Mouse (Mus musculus) right cerebral cortex, adult 18-20 months (tissue): ENCODE results near the gene Osbpl9.
A peak's percentile ranks its signal among the peaks of the same experiment; 100 is the strongest.

ENCODE experiments used
- DNase-seq: peaks from one replicate; pipeline ENCODE4 v3.0.0; 2022; ENCODE audit warnings: mixed read lengths

Gene Osbpl9

DNA sequence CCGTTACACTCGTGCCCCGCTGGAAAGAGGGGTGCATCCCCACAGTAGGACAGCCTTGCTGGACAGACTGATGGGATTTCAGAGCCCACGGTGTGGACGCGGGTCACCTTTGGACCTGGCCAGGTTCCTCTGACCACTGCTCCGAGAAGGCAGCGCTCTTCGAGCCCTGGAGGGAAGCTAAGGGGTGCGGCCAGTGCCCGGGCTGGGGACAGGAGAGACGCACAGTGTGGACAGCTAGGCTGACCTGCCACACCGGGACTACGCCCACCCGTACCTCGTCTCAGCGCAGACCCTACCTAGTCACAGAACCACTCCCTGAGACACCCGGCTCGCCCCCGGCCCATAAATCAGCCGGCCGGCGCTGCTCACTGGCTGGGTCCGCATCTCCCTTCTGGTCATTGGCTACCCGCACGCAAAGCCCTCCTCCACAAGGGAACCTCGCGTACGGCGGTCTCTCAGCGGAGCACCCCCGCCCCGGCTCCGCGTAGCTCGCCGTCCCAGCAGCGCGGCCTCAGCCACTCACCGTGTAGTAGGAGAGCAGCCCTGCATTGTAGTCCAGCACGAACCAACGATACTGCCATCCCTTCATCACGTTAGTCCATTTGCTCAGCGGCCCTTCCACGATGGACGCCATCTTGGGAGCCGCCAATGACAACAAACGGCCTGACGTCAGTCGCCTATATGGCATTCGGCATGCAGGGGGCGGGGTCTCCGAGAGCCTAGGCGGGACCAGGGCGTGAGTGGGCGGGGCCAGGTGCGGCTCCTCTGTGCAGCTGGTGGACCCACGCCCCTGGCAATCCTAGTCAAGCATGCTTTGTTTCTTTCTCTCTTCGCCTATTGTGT, at the start of gene Osbpl9:
TSS of gene Osbpl9 (minus strand) at position 691 of the 843 bp plus-strand sequence.
- peak; percentile 97 for DNase-seq

DNA sequence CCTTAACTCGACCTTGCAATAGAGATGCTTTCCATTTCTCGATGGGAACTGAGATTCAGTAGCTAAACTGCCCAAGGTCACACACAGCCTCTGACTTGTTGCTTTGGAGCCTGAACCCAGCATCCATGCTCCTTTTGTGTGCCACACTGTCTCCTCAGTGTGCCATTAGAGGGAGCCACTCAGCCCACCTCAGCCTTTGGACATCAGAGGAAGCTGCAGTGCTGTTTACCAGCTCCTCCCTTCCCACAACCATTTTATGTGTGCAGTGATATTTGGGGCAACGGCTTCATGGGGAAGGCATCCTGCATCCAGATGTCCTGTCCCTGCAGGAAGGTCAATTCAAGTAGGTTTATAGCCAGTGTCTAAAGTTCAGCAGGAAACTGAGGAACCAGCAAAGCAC, 49.5 kb upstream of the Osbpl9 start:
- peak; percentile 9 for DNase-seq

DNA sequence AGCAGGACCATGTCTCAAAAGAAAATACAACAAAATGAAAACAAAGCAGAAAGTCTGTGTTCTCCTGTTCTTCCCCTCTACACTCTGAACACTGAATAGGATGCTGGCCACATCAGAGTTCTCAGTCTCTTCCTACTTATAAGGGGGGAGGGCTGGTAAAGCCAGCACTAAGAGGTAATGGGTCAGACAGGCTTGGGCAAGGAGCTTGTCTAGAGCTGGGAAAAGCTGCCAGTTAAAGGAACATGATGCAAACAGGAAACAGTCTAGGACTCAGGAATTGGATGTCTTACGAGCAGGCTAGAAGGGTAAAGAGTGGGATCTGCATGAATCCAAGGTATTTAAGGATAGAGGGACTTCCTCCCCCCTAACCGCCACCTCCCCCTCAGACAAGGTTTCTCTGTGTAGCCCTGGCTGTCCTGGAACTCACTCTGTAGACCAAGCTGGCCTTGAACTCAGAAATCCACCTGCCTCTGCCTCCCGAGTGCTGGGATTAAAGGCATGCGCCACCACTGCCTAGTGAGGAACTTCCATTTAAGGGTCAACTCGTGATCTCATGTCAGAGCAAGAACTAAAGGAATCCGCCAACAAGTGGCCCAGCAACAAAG, 43.0 kb upstream of the Osbpl9 start:
- DNase-seq = no peak

DNA sequence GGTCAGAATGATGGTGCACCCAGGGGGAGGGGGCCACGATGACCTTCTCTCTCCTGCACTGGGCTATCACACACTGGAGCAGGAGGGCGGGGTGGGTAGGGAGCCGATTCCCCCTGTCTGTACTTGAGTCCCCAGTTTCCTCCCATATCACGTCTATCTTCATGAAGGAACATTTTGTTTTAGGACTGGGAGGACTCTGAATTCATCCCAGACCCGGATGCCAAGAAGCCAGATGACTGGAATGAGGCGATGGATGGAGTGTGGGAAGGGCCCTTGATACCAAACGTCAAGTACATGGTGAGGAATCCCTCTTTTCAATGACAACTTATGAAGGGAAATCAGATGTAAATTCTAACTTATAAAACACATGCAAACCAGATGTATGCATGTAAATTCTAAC, 42.4 kb upstream of the Osbpl9 start:
- no peak for DNase-seq

DNA sequence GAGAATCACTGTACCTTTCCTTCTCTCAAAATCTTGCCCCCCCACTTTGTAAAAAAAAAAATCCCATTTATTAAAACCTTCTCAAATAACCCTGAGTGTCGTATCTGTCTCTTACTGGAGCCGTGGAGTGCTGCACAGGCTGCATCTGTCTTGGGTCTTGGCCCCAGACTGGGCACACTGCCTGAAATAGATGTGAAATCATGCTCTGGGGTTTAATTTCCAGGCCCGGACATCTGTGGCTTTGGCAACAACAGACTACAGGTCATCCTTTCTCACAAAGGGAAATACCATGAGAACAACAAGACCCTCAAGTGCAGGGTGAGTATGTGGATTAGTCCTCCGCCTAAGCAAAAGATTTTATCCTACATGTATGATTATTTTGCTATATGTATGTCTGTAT, 39.9 kb upstream of the Osbpl9 start:
- no peak for DNase-seq

DNA sequence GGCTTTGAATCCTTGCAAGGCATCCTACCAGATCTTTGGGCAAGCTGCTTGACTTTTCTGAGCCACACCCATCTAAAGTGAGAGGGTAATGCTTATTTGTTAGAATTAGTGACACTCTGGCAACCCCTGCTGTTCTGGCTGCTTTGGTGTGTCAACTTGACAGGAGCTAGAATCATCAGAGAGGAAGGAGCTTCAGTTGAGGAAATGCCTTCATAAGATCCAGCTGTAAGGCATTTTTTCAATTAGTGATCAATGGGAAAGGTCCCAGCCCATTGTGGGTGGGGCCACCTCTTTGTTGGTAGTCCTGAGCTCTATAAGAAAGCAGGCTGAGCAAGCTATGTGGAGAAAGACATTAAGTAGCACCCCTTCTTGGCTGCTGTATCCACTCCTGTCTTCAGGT, 39.1 kb upstream of the Osbpl9 start:
- DNase-seq = no peak

DNA sequence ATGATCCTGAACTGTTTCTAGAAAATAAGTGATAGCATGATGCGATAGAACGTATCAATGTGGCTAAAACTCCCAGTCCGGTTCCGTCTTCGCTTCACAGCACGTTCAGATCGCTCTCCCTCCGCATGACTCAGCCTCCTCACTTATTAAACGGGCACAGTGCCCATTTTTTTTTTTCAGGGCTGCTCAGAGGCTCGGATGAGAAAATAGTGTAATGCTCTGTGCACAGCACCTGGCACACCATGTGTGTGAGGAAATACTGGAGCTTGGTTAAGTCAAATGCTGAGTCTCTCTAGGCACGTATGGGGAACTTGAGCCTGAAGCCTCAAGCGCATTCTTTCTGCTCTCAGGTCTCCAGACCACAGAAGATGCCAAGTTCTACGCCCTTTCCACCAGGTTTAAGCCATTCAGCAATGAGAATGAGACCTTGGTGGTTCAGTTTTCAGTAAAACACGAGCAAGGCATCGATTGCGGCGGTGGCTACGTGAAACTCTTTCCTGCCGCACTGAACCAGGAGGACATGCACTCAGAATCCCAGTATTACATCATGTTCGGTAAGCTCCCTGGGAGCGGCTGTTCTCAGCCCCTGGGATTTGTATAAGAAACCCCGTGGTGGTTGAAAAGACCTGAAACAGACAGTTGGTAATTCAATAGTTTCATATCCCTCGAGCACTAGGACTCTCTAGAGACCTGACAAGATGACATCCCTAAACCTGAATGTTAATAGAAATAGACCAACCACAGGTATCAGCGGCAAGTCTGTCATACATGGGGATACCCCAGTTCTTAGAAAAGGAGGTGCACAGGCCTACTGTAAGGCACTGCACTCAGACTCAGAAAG, 36.6 kb upstream of the Osbpl9 start:
- DNase-seq = peak; percentile 43

DNA sequence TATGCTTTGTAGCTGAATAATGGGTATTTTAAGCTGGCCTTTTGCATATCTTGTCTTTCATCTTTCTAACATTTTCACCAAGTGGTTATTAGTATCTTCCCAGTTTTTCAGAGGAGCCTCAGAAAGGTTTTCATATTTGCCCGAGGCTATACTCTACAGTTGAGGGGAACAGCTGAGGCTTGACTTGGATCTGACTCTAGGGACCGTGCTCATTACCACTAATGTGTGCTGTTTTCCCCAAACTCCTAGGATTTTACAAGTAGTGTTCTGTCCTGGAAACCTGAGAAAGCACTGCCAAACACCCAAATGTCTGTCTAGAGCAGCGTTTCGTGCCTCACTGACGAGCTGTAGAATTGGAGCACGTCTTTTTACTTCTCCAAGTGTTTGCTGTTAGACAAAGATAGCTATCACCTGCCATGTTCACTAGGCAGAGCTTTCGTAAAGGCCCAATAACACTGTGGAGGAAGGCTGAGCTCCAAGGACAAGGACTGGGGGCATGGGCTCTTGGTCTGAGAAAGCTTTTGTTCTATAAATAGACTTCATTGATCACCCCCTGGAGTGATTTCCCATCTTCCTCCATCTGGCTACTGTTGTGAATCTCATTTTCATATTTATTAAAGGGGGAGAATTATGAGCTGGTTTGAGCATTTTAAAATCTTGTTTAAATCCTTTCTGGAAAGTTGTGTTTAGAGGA, 34.3 kb upstream of the Osbpl9 start:
- DNase-seq = no peak

DNA sequence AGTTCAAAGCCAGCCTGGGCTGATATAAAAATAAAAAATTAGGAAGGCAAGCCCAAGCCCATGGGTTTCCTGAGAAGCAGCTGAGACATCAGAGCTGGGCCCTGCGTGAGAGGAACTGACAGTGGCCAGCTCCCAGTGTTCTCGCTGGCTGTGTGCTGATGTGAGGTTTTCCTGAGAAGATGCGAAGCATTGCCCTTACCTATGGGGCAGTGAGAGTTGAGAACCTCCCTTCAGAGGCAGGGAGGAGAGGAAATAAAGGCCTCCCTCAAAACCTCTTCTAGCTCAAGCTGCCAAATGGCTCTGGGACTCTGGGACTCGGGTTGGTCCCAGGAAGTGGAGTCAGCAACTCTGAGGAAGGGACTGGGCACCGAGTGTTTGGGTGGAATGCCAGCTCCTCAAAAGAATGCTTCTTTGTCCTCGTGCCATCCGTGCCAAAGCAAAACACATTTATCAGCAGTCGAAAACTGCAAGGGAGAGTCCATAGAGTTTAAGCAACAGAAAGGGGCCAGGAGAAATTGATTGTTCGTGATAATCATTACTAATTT, 32.8 kb upstream of the Osbpl9 start:
- peak; percentile 8 for DNase-seq

DNA sequence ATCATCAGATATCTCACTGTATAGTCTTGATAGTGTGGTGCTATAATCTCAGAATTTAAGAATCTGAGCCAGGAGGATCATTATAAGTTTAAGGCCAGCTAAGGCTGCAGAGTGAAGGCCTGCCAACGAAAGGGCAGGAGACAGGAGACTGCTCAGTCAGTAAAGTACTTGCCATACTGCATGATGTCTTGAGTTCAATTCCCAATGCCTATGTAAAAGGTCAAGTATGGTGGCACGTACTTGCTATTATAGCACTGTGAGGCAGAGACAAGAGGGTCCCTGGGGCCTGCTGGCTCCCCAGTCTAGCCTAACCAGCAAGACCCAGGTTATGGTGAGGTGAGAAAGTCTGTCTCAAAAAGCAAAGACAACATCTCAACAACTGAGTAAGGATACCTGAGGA, 32.1 kb upstream of the Osbpl9 start, which contains the start of gene Calr4:
TSS of gene Calr4 (plus strand) at position 301 of the 400 bp plus-strand sequence.
- no peak for DNase-seq

DNA sequence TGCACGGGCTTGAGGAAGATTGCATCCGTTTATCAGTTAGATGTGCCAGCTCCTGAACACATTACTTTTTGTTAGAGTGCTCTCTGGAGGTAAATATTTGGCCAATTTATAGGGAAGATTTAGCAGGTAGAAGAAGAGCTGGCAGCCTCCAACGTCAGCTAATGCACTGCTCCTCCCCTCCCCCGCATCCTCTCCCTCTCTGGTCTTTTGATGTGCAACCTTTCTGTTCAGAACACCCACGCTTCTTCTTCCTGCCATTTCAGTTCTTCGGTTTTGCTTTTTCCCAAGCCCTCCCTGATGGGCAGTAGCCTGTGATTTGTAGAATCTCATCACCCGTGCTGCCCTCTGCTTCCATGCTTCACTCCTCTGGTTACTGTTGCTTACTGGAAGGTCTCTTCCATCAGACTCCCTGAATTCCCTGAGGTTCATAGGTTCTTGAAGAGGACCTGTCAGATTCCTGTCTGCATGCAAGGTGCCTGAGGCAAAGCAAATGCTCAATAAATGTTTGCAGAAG, 27.8 kb upstream of the Osbpl9 start:
- DNase-seq = no peak

DNA sequence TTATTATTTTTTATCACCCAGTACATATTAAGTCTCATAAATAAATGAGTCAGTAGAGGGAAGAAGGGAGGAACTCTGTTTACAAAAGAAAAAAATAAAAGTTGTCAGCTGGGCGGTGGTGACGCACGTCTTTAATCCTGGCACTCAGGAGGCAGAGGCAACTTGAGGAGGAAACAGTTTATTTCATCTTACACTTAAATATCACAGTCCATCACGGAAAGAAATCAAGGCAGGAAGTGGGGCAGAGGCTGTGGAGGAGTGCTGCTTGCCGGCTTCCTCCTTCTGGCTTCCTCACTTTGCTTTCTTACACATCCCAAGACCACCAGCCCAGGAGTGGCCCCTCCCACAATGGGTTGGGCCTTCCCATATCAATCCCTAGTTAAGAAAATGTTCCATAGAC, 24.0 kb upstream of the Osbpl9 start:
- DNase-seq = no peak

DNA sequence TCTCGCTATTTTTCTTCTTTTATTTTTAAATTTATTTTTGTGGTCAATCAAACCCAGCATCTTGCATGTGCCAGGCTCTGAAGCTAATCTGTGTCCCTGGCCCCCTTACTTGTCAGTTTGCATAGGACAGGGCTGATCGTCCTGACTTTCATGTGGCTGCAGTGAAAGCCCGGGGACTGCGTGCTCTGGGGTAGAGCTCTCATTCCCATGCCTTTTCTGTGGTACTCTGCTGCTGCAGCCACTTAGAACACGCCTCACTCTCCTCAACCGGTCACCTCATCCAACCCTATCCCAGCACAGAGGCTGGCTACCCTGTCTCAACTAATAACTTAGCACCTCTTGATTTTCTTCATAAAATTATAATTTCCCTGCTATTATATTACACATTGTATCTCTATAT, 23.5 kb upstream of the Osbpl9 start:
- DNase-seq = no peak

DNA sequence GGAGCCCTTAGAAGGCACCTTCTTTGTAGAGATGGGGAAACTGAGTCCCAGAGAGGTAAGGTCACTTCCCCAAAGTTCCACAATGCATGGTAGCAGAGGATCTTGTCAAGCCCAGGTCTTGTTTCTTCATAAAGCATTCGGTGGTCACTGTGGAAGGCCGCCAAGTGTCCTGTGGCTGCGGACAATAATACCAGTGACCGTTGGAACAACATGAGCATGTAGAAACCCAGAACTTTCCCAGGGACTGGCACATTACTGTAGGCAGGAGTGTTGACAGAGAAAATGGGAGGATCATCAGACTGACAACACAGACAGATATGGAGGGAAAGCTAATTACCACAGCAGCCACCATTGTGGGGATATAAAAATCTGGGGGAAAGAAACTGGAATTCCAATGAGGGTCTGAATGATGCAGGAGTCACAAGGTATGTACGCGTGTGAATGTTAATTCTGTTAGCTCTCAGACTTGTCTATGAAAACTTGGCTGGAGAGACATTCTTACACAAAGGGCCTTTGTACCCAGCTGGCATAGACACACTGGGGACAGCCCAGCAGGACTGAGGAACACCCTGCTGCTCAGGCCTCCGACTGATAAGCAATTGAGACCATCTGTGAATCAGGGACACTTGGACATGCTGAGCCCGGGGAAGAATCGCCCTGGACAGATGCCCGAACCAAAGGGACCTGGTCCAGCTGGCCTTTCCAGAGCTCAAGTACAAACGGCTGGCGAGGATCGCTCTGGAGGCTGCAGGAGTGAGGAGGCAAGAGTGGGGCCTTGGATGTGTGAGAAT, 22.9 kb upstream of the Osbpl9 start:
- DNase-seq = peak; percentile 85

DNA sequence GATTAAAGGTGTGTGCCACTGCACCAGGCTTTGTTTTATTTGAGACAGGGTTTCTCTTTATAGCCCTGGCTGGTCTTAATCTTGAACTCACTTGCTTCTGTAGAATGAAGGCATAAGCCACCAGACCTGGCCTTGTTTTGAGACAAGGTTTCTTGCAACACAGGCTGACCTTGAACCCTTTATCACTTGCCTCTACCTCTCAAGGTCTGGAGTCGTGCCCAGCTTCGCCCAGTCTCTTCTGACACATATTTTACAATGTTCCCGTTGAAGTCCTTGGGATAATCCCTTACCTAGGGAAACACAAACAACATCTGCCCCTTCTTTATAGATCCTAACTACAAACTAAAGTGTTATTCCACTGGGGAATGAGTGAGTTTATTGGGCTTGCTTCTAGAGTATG, 19.9 kb upstream of the Osbpl9 start:
- no peak for DNase-seq

DNA sequence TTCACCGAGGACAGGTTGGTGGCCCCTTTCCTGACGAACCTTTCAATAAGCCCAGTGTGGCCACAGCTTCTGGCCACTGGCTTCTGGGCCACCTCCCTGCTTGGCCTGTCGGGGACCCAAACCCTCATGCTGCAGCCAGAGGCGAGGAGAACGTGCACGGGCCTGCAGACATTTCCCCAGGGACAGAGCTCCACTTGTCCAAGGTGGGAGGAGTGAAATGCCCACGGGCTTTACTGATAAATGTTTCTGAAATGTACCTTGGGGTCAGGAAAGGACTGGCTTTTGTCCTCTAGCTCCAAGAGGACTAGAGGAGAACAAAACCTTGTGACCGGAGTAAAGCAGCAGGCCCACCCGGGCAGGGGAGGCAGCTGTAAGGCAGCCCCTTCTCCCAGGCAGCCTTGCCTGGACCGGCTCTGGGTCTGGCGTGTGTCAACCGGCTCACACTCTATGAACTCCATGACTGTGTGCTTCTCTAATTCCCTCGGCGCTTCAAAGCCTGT, 18.4 kb upstream of the Osbpl9 start:
- DNase-seq = no peak

DNA sequence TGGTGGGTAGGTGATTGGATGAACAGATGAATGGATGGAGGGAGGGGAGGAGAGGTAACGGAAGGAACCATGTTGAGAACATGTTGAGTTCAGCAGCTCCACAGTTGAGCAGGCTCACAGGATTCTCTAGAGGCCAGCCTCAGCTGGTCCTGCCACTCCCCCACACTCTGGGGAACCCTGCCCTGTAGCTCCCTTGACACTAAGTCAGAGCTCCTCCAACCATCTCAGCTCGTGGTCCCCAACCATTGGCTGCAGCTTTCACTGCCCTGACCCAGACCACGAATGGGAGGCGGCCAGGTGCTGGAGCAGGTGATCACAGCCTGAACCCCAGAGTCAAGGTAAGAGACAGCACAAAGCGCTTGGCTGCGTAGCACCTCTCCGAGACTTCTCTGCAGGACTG, 15.9 kb upstream of the Osbpl9 start:
- no peak for DNase-seq

DNA sequence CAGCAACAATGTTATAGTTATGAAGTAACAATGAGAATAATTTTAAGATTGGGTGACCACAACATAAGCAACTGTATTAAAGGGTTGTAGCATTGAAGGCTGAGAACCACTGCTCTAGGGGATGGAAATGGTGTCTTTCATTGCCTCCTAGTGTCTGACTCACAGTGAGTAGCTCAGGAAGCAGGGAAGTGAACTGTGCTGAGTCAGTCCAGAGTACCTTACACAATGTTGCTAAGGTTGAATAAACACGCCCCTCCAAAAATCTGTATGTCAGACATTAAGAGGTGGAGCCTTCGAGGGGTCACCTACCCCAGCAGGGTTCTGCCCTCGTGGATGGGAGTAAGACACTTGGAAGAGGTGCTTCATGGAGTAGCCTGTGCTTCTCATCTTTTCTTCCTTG, 11.9 kb upstream of the Osbpl9 start:
- no peak for DNase-seq

DNA sequence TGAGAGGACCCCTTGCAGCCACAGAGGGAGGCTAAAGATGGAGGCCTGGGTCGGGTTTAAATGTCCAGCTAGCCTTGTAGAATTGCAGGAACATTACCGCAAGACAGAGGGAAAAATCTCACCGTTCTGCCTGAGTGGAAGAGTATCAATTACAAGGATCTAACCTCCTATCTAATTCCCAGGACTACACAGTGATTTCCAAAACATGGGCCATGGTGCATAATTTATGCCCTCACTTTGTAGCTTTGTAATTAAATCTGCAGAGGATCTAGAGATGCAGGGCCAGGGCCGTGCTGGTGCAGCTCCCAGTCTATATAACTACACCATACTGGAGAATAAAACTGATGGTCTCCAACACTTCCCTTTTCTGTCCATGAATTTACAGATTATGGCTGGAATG, 8.8 kb upstream of the Osbpl9 start:
- no peak for DNase-seq

DNA sequence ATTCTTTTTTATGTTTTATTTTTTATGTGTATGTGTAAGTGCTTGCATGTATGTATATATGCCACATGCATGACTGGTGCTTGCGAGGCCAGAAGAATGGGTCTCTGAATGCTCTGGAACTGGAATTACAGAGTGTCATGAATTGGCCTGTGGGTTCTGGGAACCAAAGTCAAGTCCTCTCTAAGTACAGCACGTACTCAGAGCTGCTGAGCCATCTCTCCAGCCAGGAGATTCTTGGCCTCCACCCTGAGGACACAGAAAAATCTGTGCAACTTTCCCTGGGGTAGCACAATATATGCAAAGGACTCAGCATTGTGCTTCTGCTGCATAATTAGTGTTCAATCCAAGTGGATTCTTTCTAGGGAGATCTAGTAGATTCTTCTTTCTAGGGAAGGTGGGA, 8.2 kb upstream of the Osbpl9 start:
- no peak for DNase-seq

DNA sequence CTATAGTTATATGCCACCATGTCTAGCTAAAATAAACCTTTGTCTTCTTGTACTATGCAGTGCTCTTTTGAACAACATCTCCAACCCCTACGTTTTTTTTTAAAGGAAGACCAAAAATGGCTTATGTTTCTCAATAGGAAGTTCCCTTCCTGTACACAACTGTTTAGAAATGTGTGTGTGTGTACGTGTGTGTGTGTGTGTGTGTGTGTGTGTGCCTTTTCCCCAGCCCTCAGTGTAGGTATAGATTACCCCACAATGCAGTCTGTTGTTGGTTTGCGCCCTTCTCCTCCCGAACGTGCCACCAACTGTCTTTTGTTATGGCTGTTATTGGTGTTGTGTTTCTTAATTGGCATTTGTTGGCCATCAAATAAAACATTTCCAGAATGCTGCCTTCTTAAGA, 5.5 kb upstream of the Osbpl9 start:
- DNase-seq = no peak
